Mouse (Mus musculus) liver, embryonic 14.5 days (tissue): ENCODE measurements around the gene Ripor3. TPM values are rescaled to one million over a fixed set of nuclear protein-coding genes. Genes with fewer than 3 reads are reported as not detected.
A peak's percentile ranks its signal among the peaks of the same experiment; 100 is the strongest.
"Not testable (repeated sequence)": the region's sequence is repeated elsewhere in the genome, so short reads cannot be mapped to it uniquely, and the experiment has no call there.

ENCODE experiments used
- ATAC-seq: fragments of 200-750 bp; cut with Nextera tagmentation; 2 replicates; pipeline ENCODE4 v1.8.0; 2017; ENCODE audit warnings: moderate number of reproducible peaks, mild to moderate bottlenecking, moderate library complexity; ENCODE audit not compliant: insufficient read depth
- DNase-seq, 3 experiments: peaks; one replicate each; pipeline ENCODE4 v3.0.0-alpha.2; 2012 to 2013; ENCODE audit warnings: low read depth in 3 of 3, low spot score in 3 of 3
- H3K27ac ChIP-seq: fragments of 300-500 bp; sonication (generic); 2 replicates; pipeline ENCODE4 v1.5.1; 2014; ENCODE audit warnings: moderate library complexity, mild to moderate bottlenecking, control low read depth, inconsistent platforms
- H3K27me3 ChIP-seq: fragments of 300-500 bp; sonication (generic); 2 replicates; pipeline ENCODE4 v1.6.1; 2014; ENCODE audit warnings: mild to moderate bottlenecking, low read length, moderate library complexity; ENCODE audit not compliant: control insufficient read depth, insufficient read depth
- H3K36me3 ChIP-seq: fragments of 300-500 bp; sonication (generic); replicated peaks from 2 replicates; pipeline ENCODE4 v1.6.1; 2014; ENCODE audit warnings: low read depth; ENCODE audit not compliant: control insufficient read depth, insufficient read depth
- H3K4me1 ChIP-seq, 2 experiments: fragments of 200-500 bp in 1 of 2; fragments of 300-500 bp in 1 of 2; sonication (generic) in 1 of 2; replicated peaks; 2 replicates each; pipeline ENCODE4 v1.6.1; 2012 to 2014; ENCODE audit warnings: antibody characterized with exemption in 1 of 2, inconsistent platforms in 1 of 2, low read length in 1 of 2; ENCODE audit not compliant: control insufficient read depth in 2 of 2, insufficient read depth in 2 of 2
- H3K4me2 ChIP-seq: fragments of 300-500 bp; sonication (generic); 2 replicates; pipeline ENCODE4 v1.6.1; 2014; ENCODE audit warnings: low read depth, mild to moderate bottlenecking, control low read depth, moderate library complexity
- H3K4me3 ChIP-seq, 2 experiments: fragments of 200-500 bp in 1 of 2; fragments of 300-500 bp in 1 of 2; sonication (generic) in 1 of 2; 2 replicates each; pipeline ENCODE4 v1.5.1; 2012 to 2014; ENCODE audit warnings: low read depth in 2 of 2, low read length in 2 of 2, mild to moderate bottlenecking in 2 of 2, control low read depth in 1 of 2, inconsistent platforms in 1 of 2, moderate library complexity in 1 of 2; ENCODE audit not compliant: insufficient read depth in 1 of 2
- H3K9ac ChIP-seq: fragments of 300-500 bp; sonication (generic); replicated peaks from 2 replicates; pipeline ENCODE4 v1.6.1; 2014; ENCODE audit warnings: mild to moderate bottlenecking, control low read depth, moderate library complexity
- H3K9me3 ChIP-seq: fragments of 300-500 bp; sonication (generic); 2 replicates; pipeline ENCODE4 v1.6.1; 2016; ENCODE audit warnings: low read length, mixed read lengths; ENCODE audit not compliant: control insufficient read depth
- CTCF ChIP-seq: IDR thresholded peaks from 2 replicates; pipeline ENCODE4 v1.5.1; 2016; ENCODE audit warnings: antibody characterized with exemption, low read depth, control low read depth
- EP300 ChIP-seq: IDR thresholded peaks from 2 replicates; pipeline ENCODE4 v1.6.1; 2016; ENCODE audit warnings: antibody characterized with exemption, low read depth
- WGBS: fragments of 180-500 bp; shearing (Covaris S2); extraction: QIAGEN DNeasy Blood & Tissue Kit; methylation state at CpG from one replicate; pipeline ENCODE4 v1.1.7; 2014; ENCODE audit not compliant: insufficient replicate concordance; 5-methylcytosine and 5-hydroxymethylcytosine counted together
- polyA plus RNA-seq, 2 experiments: library from polyadenylated mRNA; depleted of rRNA in 1 of 2; stranded (reverse) in 1 of 2; unstranded in 1 of 2; fragments of >200 nt; fragmentation: Nextera tagmentation in 1 of 2; extraction: Ambion mirVana in 1 of 2; gene quantifications; 2 replicates each; pipeline versions ENCODE4 v1.2.1 to v1.2.3; 2012 to 2014

Ripor3 gene
- polyA plus RNA-seq (2012; rRNA removed) (2.3 and 2.6 TPM in 2 replicates), polyA plus RNA-seq (2014; fragmentation: Nextera tagmentation; extraction: Ambion mirVana) (0.88 and 1.1 TPM in 2 replicates)

DNA sequence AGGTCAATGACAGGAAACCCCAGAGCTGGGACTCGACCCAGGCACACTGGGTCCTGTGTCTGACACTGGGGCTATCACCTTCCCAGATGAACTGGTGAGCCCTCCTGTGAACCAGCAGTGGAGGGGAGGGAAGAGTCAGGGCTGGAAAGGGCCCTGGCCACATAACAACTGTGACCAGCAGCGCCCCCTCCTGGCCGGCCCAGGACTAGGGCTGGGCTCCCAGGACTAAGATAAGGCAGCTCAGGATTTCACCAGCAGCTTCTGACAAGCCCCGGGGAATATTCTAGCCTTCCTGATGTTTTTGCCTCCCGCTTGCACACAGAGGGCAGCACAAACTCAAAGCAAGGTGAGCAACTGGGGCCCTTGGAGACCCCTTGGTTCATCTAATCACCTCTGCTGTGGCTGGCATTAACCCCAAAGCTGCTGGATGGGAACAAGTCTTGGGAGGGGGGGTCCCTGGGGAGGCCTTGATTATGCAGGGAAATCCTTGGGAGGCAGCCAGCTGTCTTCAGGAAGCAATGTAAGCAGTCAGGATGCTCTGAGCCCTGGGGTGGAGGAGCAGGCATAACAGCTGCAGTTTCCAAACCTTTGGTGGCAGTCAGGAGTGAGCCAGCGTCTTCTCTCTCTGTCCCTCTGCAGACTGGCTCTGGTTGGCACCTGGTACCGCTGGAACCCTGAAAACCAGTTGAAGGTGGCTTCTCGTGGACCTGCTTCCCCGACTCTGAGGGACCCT lies at the start of gene Ripor3:
Gene Ripor3 (minus strand): TSS at position 683 of the 733 bp plus-strand sequence.
- H3K4me2 ChIP-seq = no peak within 1 kb of the TSS
- no peaks in the 10 kb centered on the region for H3K9me3 ChIP-seq
- peaks cover 0 to 3% of the 10 kb centered on the region in 2 experiments; a peak in 2 of 4 replicates for H3K4me1 ChIP-seq
- H3K27ac ChIP-seq = no peak within 1 kb of the TSS
- peak in 2 of 3 experiments; percentile 30 to 46 for DNase-seq
- TF ChIP-seq EP300 (no peak), CTCF (peak; percentile 87)
- ATAC-seq = no peak
- no peak within 1 kb of the TSS for H3K9ac ChIP-seq
- 33% methylated on average over 9 of the region's 9 CpGs for WGBS
- no peaks in the 10 kb centered on the region for H3K27me3 ChIP-seq
- H3K36me3 ChIP-seq = no peaks in the 10 kb centered on the region
- no peak within 1 kb of the TSS for H3K4me3 ChIP-seq

DNA sequence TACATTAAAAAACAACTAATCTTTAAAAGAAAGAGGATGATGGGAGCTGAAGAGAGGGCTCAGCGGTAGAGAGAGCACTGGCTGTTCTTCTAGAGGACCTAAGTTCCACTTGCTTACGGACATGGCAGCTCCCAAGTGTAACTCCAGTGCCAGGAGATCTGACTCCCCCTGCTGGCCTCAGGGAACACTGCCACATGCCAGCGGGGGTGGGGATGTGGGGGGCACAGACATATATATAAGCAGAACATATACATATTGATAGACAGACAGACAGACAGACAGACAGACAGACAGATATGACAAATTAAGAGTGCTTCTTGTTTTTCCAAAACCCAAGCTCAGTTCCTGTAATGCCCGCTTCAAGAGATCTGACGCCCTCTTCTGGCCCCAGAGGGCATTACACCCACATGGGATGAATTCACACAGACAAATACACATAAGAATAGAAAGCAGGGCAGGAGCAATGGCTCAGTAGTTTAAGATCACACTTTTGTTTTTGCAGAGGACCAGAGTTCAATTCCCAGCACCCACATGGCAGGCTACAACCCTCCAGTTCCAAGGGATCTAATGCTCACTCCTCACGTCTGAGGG lies 48.9 kb upstream of the Ripor3 start:
- WGBS = 62% methylated on average over 6 of the region's 6 CpGs
- Histone ChIP-seq H3K27me3 (no peaks in the 10 kb centered on the region), H3K4me2 (no peak overlapping the region), H3K9ac (no peak overlapping the region), H3K27ac (no peak overlapping the region), H3K4me1 (0 out of 4 replicates have a peak, but pooled peaks cover 0 to 4% of the 10 kb centered on the region in 2 experiments), H3K36me3 (no peaks in the 10 kb centered on the region), H3K4me3 (no peak overlapping the region), H3K9me3 (no peaks in the 10 kb centered on the region)
- no peak for ATAC-seq
- no peak for DNase-seq
- TF ChIP-seq CTCF (peak; percentile 51), EP300 (no peak)

DNA sequence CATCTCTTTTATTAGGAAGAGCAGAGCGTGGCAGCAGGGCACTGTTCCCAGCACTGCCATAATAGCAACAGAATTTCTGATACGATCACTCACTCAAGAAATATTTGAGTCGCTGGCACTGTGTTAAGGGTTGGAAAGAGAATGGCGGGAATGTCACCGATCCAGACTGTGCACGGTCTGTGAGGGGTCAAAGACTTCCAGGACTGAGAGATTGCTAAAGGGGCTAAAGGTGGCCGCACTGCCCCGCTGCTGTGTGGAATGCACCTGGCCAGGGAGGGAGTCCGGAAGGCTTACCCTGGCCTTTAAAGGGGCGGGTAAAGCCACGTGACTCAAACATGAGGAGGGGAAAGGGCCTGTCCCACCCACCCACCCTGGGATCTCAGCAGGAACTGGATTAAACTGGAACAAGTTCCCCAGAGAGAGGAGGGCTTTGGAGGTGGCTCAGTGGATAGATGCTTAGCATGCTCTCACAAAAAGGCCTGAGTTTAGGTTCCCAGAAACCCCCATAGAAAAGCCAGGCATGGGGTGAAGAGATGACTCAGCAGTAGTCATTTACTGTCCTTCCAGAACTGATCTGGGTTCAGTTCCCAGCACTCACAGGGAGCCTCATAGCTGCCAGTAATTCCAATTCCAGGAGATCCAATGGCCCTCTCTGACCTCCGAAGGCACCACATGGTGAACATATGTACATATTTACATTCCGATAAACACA lies 48.2 kb upstream of the Ripor3 start:
- no peaks in the 10 kb centered on the region for H3K9me3 ChIP-seq
- H3K4me2 ChIP-seq = no peak overlapping the region
- 0 out of 4 replicates have a peak, but pooled peaks cover 0 to 4% of the 10 kb centered on the region in 2 experiments for H3K4me1 ChIP-seq
- H3K9ac ChIP-seq = no peak overlapping the region
- H3K36me3 ChIP-seq = no peaks in the 10 kb centered on the region
- TF ChIP-seq EP300 (no peak), CTCF (no peak)
- DNase-seq (no peak), ATAC-seq (peak; percentile 39; the same call in 1 of the 2 replicates)
- H3K4me3 ChIP-seq = no peak overlapping the region
- WGBS = 39% methylated on average over 13 of the region's 13 CpGs
- no peak overlapping the region for H3K27ac ChIP-seq
- H3K27me3 ChIP-seq = no peaks in the 10 kb centered on the region

DNA sequence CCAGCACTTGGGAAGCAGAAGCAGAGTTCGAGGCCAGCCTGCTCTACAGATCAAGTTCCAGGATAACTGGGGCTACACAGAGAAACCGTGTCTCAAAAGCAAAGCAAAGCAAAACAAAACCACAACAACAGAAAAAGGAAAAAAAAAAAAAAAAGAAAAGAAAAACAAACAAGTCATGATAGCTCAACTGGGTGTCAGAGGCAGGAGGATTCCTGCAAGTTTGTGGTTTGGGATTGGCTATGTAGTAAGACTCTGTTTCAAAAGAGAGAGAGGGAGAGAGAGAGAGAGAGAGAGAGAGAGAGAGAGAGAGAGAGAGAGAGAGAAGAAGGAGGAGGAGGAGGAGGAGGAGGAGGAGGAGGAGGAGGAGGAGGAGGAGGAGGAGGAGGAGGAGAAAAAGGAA lies 47.5 kb upstream of the Ripor3 start:
- H3K4me1 ChIP-seq, ATAC-seq, H3K9ac ChIP-seq, H3K27me3 ChIP-seq, H3K27ac ChIP-seq, H3K4me3 ChIP-seq, H3K9me3 ChIP-seq, H3K36me3 ChIP-seq, DNase-seq, H3K4me2 ChIP-seq: not testable (repeated sequence)
- WGBS = 27% methylated on average over 2 of the region's 2 CpGs

DNA sequence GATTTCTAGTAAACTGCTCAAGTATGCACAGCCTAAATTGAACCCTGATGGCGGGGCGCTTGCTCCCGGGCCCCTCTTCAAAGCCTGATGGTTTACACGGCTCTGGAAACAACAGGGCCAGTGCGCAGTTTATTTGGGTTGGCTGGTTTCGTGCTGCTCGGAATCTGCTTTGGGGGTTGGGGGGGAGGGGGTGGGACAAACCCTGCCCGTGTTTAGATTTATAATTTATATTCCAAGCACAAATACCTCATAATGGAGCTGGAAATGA lies 46.2 kb upstream of the Ripor3 start:
- no peak for ATAC-seq
- Histone ChIP-seq H3K27ac (no peak overlapping the region), H3K4me1 (0 out of 4 replicates have a peak, but pooled peaks cover 0 to 4% of the 10 kb centered on the region in 2 experiments)

More for the DNA sequence above, 46.2 kb upstream of the Ripor3 start:
- WGBS = 60% methylated on average over 8 of the region's 8 CpGs
- H3K9me3 ChIP-seq = no peaks in the 10 kb centered on the region
- no peaks in the 10 kb centered on the region for H3K36me3 ChIP-seq
- no peak overlapping the region for H3K4me2 ChIP-seq
- TF ChIP-seq CTCF (no peak), EP300 (no peak)
- no peak for DNase-seq
- H3K9ac ChIP-seq = no peak overlapping the region
- no peak overlapping the region for H3K4me3 ChIP-seq
- H3K27me3 ChIP-seq = no peaks in the 10 kb centered on the region
